Mouse (Mus musculus) stomach, postnatal 0 days (tissue): ENCODE results near the gene Pfkfb3. TPM values are rescaled to one million over a fixed set of nuclear protein-coding genes. Genes with fewer than 3 reads are reported as not detected.

Experiments used
- ATAC-seq: fragments of 200-750 bp; cut with Nextera tagmentation; 2 replicates; pipeline ENCODE4 v1.8.0; 2017; ENCODE audit not compliant: low FRiP score, low TSS enrichment
- DNase-seq: peaks from one replicate; pipeline ENCODE4 v3.0.0-alpha.2; 2016; ENCODE audit warnings: low spot score
- H3K27ac ChIP-seq: fragments of 300-500 bp; sonication (generic); replicated peaks from 2 replicates; pipeline ENCODE4 v1.5.1; 2014; ENCODE audit warnings: mild to moderate bottlenecking, control low read depth
- H3K27me3 ChIP-seq: fragments of 300-500 bp; sonication (generic); 2 replicates; pipeline ENCODE4 v1.6.1; 2014; ENCODE audit warnings: low read length; ENCODE audit not compliant: control insufficient read depth, insufficient read depth
- H3K36me3 ChIP-seq: fragments of 300-500 bp; sonication (generic); 2 replicates; pipeline ENCODE4 v1.6.1; 2014; ENCODE audit warnings: low read length, mixed read lengths; ENCODE audit not compliant: control insufficient read depth, insufficient read depth
- H3K4me1 ChIP-seq: fragments of 300-500 bp; sonication (generic); replicated peaks from 2 replicates; pipeline ENCODE4 v1.6.1; 2014; ENCODE audit warnings: antibody characterized with exemption; ENCODE audit not compliant: control insufficient read depth, insufficient read depth
- H3K4me2 ChIP-seq: fragments of 300-500 bp; sonication (generic); replicated peaks from 2 replicates; pipeline ENCODE4 v1.6.1; 2014; ENCODE audit warnings: low read depth, mild to moderate bottlenecking, control low read depth, moderate library complexity
- H3K4me3 ChIP-seq: fragments of 300-500 bp; sonication (generic); 2 replicates; pipeline ENCODE4 v1.5.1; 2014; ENCODE audit warnings: low read depth, low read length, control low read depth
- H3K9ac ChIP-seq: fragments of 300-500 bp; sonication (generic); 2 replicates; pipeline ENCODE4 v1.6.1; 2014; ENCODE audit warnings: mild to moderate bottlenecking, low read length, control low read depth, mixed read lengths
- H3K9me3 ChIP-seq: fragments of 300-500 bp; sonication (generic); 2 replicates; pipeline ENCODE4 v1.6.1; 2016; ENCODE audit warnings: low read length; ENCODE audit not compliant: control insufficient read depth
- CTCF ChIP-seq: IDR thresholded peaks from 2 replicates; pipeline ENCODE4 v1.5.1; 2016; ENCODE audit warnings: antibody characterized with exemption, low read depth, mild to moderate bottlenecking, moderate library complexity
- EP300 ChIP-seq: optimal IDR thresholded peaks from 2 replicates; pipeline ENCODE3; 2016; ENCODE audit warnings: antibody characterized with exemption
- WGBS: fragments of 180-500 bp; shearing (Covaris S2); extraction: QIAGEN DNeasy Blood & Tissue Kit; methylation state at CpG from one replicate; pipeline ENCODE4 v1.1.7; 2014; 5-methylcytosine and 5-hydroxymethylcytosine counted together
- polyA plus RNA-seq: library from polyadenylated mRNA; unstranded; fragments of >200 nt; fragmentation: Nextera tagmentation; extraction: Ambion mirVana; gene quantifications from 2 replicates; pipeline ENCODE4 v1.2.1, GENCODE M21; 2015

Pfkfb3 gene
- polyA plus RNA-seq, 1 experiment from 2014 or later = 5.5 TPM

DNA sequence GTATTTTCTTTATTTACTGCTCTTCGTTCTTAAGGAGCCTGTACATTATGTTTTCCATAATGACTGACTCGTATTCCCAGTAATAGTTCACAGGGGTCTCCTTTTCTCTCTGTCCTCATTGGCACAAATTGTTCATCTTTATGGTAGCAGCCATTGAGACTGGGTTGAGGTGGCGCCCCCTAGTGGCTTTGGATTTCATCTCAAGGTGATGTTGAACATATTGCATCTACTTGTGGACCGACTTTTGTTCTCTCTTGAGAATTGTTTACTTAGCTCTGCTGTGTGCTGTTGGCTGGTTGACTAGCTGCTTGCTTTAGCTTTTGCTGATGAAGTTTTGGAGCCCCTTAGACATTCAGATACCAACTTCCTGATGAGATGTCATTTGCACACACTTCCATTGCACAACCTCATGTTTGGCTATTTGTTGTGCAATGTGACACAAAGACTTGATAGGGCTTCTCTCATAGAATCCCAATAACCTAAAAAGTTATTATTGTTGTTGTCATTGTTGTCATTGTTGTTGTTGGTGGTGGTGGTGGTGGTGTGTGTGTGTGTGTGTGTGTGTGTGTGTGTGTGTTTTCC lies 14.0 kb upstream of the Pfkfb3 start:
- Histone ChIP-seq H3K36me3 (no peaks in the 10 kb centered on the region), H3K4me3 (no peak overlapping the region), H3K9ac (no peak overlapping the region), H3K9me3 (no peaks in the 10 kb centered on the region), H3K4me2 (no peak overlapping the region), H3K4me1 (no peaks in the 10 kb centered on the region), H3K27me3 (no peaks in the 10 kb centered on the region), H3K27ac (no peak overlapping the region)
- DNase-seq (peak; percentile 31), ATAC-seq (no peak)
- TF ChIP-seq EP300 (no peak), CTCF (peak; percentile 61)
- 59% methylated on average over 4 of the region's 4 CpGs for WGBS

DNA sequence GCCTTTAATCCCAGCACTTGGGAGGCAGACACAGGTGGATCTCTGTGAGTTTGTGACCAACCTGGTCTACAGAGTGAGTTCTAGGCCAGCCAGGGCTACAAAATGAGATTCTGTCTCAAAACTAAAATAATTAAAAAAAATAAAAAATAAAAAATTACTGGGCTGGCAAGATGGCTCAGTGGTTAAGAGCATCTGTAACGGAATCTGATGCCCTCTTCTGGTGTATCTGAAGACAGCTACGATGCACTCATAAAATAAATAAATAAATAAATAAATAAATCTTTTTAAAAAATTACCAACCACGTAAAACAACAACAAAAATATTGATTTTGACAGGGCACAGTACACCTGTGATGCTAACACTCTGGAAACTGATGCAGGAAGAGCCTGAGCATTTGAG lies 13.0 kb upstream of the Pfkfb3 start:
- Histone ChIP-seq H3K4me1 (no peaks in the 10 kb centered on the region), H3K9ac (no peak overlapping the region), H3K4me2 (no peak overlapping the region), H3K9me3 (no peaks in the 10 kb centered on the region), H3K27me3 (no peaks in the 10 kb centered on the region), H3K4me3 (no peak overlapping the region), H3K27ac (no peak overlapping the region), H3K36me3 (no peaks in the 10 kb centered on the region)
- DNase-seq (no peak), ATAC-seq (no peak)
- TF ChIP-seq EP300 (no peak), CTCF (no peak)
- 82% methylated on average over 3 of the region's 3 CpGs for WGBS

DNA sequence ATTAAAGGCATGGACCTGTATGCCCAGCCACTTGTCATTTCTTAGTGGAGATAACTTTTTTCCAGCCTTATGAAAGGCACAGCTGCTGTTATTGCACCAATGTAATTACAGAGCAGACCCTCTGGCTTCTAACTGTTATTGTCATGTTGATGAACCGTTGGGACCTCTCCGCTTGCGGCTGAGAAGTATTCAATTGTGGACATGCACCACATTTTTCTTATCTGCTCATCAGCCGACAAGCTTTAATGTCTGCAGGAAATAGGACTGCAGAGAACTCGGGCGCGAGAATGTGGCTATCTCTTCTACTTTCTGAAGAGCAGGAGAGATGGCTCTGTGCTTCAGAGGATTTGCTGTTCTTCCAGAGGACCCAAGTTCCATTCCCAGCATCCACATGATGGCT lies 12.4 kb upstream of the Pfkfb3 start:
- WGBS = 77% methylated on average over 7 of the region's 7 CpGs
- TF ChIP-seq CTCF (no peak), EP300 (no peak)
- no peak overlapping the region for H3K27ac ChIP-seq

DNA sequence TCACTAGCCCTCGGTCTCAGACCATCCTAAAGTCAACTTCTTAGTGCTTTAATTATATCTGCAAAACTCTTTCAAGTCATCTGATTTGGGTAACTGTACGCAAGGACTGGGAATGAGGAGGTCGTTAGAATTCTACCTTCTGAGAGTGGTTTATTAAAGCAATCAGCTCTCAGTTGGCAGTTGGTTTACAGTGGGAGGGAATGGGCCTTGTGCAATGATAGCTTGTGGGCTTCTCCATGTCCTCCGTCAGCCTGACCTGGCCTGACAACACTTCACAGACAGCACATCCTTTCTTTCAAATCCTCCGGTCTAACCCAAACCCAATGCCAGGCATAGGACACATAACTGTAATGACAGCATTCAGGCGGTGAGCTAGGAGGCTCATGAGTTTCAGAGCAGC lies 10.9 kb upstream of the Pfkfb3 start:
- no peak overlapping the region for H3K4me3 ChIP-seq
- H3K9ac ChIP-seq = no peak overlapping the region
- no peaks in the 10 kb centered on the region for H3K9me3 ChIP-seq
- H3K27me3 ChIP-seq = no peaks in the 10 kb centered on the region
- H3K36me3 ChIP-seq = no peaks in the 10 kb centered on the region
- H3K4me2 ChIP-seq = no peak overlapping the region
- no peak for DNase-seq
- no peak overlapping the region for H3K27ac ChIP-seq
- TF ChIP-seq EP300 (no peak), CTCF (no peak)
- no peaks in the 10 kb centered on the region for H3K4me1 ChIP-seq
- ATAC-seq = no peak
- 84% methylated on average over 6 of the region's 6 CpGs for WGBS

More for the DNA sequence above, 12.4 kb upstream of the Pfkfb3 start:
- ATAC-seq (no peak), DNase-seq (no peak)
- Histone ChIP-seq H3K4me2 (no peak overlapping the region), H3K4me1 (no peaks in the 10 kb centered on the region), H3K9ac (no peak overlapping the region), H3K9me3 (no peaks in the 10 kb centered on the region), H3K4me3 (no peak overlapping the region), H3K36me3 (no peaks in the 10 kb centered on the region), H3K27me3 (no peaks in the 10 kb centered on the region)

DNA sequence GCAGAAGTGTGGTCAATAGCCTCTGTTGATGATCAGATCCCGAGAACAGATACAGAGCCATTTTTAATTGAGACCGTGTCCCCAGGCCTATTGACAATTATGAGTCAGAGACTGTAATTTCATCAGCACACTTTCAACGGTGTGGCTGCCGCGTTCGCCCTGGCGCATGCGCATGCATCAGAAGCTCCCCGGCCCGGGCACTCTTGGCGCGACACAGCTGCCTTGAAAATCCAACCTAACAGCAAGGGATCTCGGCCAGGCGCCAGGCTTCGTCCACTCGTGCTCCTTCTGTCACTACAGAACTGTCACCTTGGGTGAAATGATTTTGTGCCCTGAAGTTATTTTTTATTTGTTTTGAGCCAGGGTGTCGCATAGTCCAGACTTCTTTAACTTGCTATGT lies 9.4 kb upstream of the Pfkfb3 start:
- no peak overlapping the region for H3K9ac ChIP-seq
- H3K27ac ChIP-seq = no peak overlapping the region
- ATAC-seq (no peak), DNase-seq (no peak)
- no peaks in the 10 kb centered on the region for H3K9me3 ChIP-seq
- WGBS = 91% methylated on average over 17 of the region's 17 CpGs
- H3K4me1 ChIP-seq = no peaks in the 10 kb centered on the region
- H3K36me3 ChIP-seq = no peaks in the 10 kb centered on the region
- no peak overlapping the region for H3K4me3 ChIP-seq
- H3K27me3 ChIP-seq = no peaks in the 10 kb centered on the region
- TF ChIP-seq CTCF = no peak
- TF ChIP-seq EP300 = no peak
- H3K4me2 ChIP-seq = no peak overlapping the region

DNA sequence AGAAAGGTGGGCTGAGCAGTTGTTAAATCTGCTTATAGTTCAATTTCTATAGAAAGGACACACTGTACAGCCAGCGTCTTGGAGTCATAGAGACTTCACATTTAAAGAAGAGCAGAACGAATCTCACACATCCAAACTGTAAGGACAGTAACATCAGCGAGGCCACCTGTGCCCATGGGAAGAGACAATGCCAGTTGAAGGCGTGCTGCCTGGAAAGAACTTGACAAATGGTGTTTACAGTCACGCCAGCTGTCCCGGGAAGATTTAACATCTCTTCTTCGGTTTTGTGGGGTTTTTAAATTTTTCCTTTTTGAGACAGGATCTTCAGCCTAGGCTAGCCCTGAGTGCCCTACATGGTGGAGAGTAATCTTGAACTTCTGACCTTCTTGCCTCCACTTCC lies 4.8 kb upstream of the Pfkfb3 start:
- no peak overlapping the region for H3K9ac ChIP-seq
- DNase-seq = no peak
- ATAC-seq = no peak
- 67% methylated on average over 7 of the region's 7 CpGs for WGBS
- no peak overlapping the region for H3K27ac ChIP-seq
- no peak overlapping the region for H3K4me3 ChIP-seq
- no peaks in the 10 kb centered on the region for H3K36me3 ChIP-seq
- TF ChIP-seq CTCF (no peak), EP300 (no peak)
- no peaks in the 10 kb centered on the region for H3K27me3 ChIP-seq
- H3K4me2 ChIP-seq = no peak overlapping the region
- no peaks in the 10 kb centered on the region for H3K9me3 ChIP-seq
- H3K4me1 ChIP-seq = no peaks in the 10 kb centered on the region
